Mouse (Mus musculus) heart, adult 2 months (tissue): ENCODE results near the gene Tnfsf9. TPM values are rescaled to one million over a fixed set of nuclear protein-coding genes. Genes with fewer than 3 reads are reported as not detected.

ENCODE experiments used
- DNase-seq, 2 experiments: peaks; one replicate each; pipeline ENCODE4 v3.0.0; 2021
- H3K27ac ChIP-seq: fragments of 200-600 bp; 2 replicates; pipeline ENCODE4 v1.8.1; 2022
- H3K27me3 ChIP-seq: fragments of 200-500 bp; 2 replicates; pipeline ENCODE4 v1.6.1; 2012; ENCODE audit warnings: mild to moderate bottlenecking, low read length, inconsistent platforms, mixed read lengths; ENCODE audit not compliant: control insufficient read depth, insufficient read depth
- H3K36me3 ChIP-seq: fragments of 200-500 bp; 2 replicates; pipeline ENCODE4 v1.6.1; 2012; ENCODE audit warnings: low read length, inconsistent platforms; ENCODE audit not compliant: control insufficient read depth, insufficient read depth
- H3K4me1 ChIP-seq: fragments of 200-500 bp; 2 replicates; pipeline ENCODE4 v1.6.1; 2011; ENCODE audit warnings: low read length; ENCODE audit not compliant: control insufficient read depth, insufficient read depth
- H3K4me3 ChIP-seq: fragments of 200-600 bp; 2 replicates; pipeline ENCODE4 v1.8.1; 2022
- H3K79me2 ChIP-seq: fragments of 200-500 bp; replicated peaks from 2 replicates; pipeline ENCODE4 v1.6.1; 2012; ENCODE audit warnings: mild to moderate bottlenecking, inconsistent platforms, low read length, moderate library complexity, mixed read lengths; ENCODE audit not compliant: control insufficient read depth, insufficient read depth
- H3K9ac ChIP-seq: fragments of 200-500 bp; 2 replicates; pipeline ENCODE4 v1.6.1; 2012; ENCODE audit warnings: low read depth, mild to moderate bottlenecking, control low read depth, inconsistent platforms, low read length, mixed read lengths
- CTCF ChIP-seq: fragments of 200-600 bp; IDR thresholded peaks from 2 replicates; pipeline ENCODE4 v1.8.1; 2022; ENCODE audit warnings: antibody characterized with exemption, mild to moderate bottlenecking, moderate library complexity
- EP300 ChIP-seq: fragments of 200-500 bp; IDR thresholded peaks from 2 replicates; pipeline ENCODE4 v1.6.1; 2011; ENCODE audit warnings: low read depth, low read length, control low read depth; ENCODE audit not compliant: insufficient read depth
- POLR2A ChIP-seq: fragments of 200-500 bp; IDR thresholded peaks from 2 replicates; pipeline ENCODE4 v1.6.1; 2011; ENCODE audit warnings: mild to moderate bottlenecking, low read depth, low read length, control low read depth; ENCODE audit not compliant: insufficient read depth
- WGBS: fragments of 180-500 bp; shearing (Covaris S2); methylation state at CpG from one replicate; pipeline ENCODE4 v1.1.7; 2018; 5-methylcytosine and 5-hydroxymethylcytosine counted together
- intact Hi-C: fragments of 180-260 bp; cut with DNase I; formaldehyde crosslinking; loops from one replicate; pipeline ENCODE4 v1.15.1; 2025
- polyA plus RNA-seq: library from polyadenylated mRNA; depleted of rRNA; stranded (reverse); fragments of >200 nt; gene quantifications from 2 replicates; pipeline ENCODE4 v1.2.3, GENCODE M21; 2012; rRNA removed
- total RNA-seq, 2 experiments: library from RNA; stranded (reverse); gene quantifications; 2 replicates each; pipeline ENCODE4 v1.2.3; 2021

Tnfsf9 gene
- total and polyA plus RNA-seq, 3 experiments = 0.26 to 1.2 (median 0.80) TPM

GRCm38 (mm10) chr17:57143704-57144103, 38.6 kb downstream of the Tnfsf9 start:
- no peak overlapping the region for H3K27ac ChIP-seq
- no peaks in the 10 kb centered on the region for H3K4me1 ChIP-seq
- H3K27me3 ChIP-seq = peaks cover 4% of the 10 kb centered on the region; the same call in 1 of the 2 replicates
- intact Hi-C loops = no loop called here
- no peak overlapping the region for H3K4me3 ChIP-seq
- H3K79me2 ChIP-seq = no peaks in the 10 kb centered on the region
- H3K36me3 ChIP-seq = no peaks in the 10 kb centered on the region
- no peak overlapping the region for H3K9ac ChIP-seq
- TF ChIP-seq EP300 = no peak
- TF ChIP-seq POLR2A = no peak
- no peak for TF ChIP-seq CTCF
- WGBS = 60% methylated on average over 3 of the region's 3 CpGs
- DNase-seq = no peak

- H3K9ac ChIP-seq = no peak overlapping the region
- 79% methylated on average over 1 of the region's 1 CpGs for WGBS
- no peak for TF ChIP-seq POLR2A
- TF ChIP-seq EP300 = no peak
- TF ChIP-seq CTCF = no peak
- H3K36me3 ChIP-seq = no peaks in the 10 kb centered on the region
- no peak overlapping the region for H3K27ac ChIP-seq
- peaks cover 7% of the 10 kb centered on the region for H3K27me3 ChIP-seq
- H3K79me2 ChIP-seq = no peaks in the 10 kb centered on the region
- intact Hi-C loops = no loop called here
- H3K4me3 ChIP-seq = no peak overlapping the region
- no peak for DNase-seq
- no peaks in the 10 kb centered on the region for H3K4me1 ChIP-seq
Measured at GRCm38 (mm10) chr17:57145115-57145514, 40.0 kb downstream of the Tnfsf9 start.

GRCm38 (mm10) chr17:57148343-57148742, 43.2 kb downstream of the Tnfsf9 start:
- DNase-seq = no peak
- no peak overlapping the region for H3K4me3 ChIP-seq
- H3K27me3 ChIP-seq = peaks cover 11% of the 10 kb centered on the region
- H3K79me2 ChIP-seq = no peaks in the 10 kb centered on the region
- 66% methylated on average over 4 of the region's 4 CpGs for WGBS
- H3K36me3 ChIP-seq = no peaks in the 10 kb centered on the region
- H3K27ac ChIP-seq = no peak overlapping the region
- no peak overlapping the region for H3K9ac ChIP-seq
- intact Hi-C loops = no loop called here
- TF ChIP-seq EP300 = no peak
- no peak for TF ChIP-seq POLR2A
- no peak for TF ChIP-seq CTCF
- no peaks in the 10 kb centered on the region for H3K4me1 ChIP-seq

DNA sequence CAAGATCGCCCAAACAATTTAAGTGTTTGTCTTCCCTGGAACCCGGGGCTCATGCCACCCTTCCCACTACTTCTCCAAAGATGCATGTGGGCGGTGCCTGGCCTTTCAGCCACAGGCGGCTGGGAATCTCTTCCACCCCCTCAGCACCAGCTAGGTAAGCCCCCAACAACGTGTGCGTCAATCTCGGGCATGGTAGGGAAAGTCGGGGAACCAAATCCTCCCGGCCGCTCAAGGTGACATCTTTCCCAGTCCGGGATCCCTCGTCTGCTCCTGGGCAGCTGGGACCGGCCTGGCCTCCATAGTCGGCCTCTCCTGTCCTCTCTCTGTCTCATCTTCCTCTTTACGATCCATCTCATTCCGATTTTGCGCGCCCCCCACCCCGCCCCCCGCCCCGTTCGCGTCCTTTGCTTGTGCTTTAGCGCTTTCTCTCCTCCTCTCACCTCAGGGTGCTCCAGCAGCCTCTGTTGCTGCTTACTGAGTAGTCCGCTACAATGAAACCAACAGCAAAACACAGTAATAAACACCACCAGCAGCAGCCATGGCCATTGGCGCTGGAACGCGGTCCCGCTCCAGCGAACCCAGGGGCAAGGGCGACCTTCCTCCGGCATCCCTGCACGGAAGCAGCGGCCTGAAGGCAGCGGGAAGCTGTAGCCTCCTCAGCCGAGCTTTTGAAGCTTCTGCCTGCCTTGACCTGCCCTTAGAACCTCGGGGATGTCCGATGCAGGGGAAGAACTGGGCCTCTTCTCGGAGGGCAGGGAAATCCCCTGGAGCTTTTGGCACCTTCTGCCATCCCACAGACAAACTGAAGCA, 44.1 kb downstream of the Tnfsf9 start, which contains the start of gene Cd70:
Gene Cd70 (minus strand): TSS at position 784 of the 810 bp plus-strand sequence.
- H3K36me3 ChIP-seq = no peaks in the 10 kb centered on the region
- no peak within 1 kb of the TSS for H3K4me3 ChIP-seq
- intact Hi-C loops = no loop called here
- no peak for DNase-seq
- H3K27me3 ChIP-seq = peaks cover 11% of the 10 kb centered on the region
- H3K79me2 ChIP-seq = no peaks in the 10 kb centered on the region
- WGBS = 4% methylated on average over 39 of the region's 39 CpGs
- TF ChIP-seq EP300 = no peak
- no peak for TF ChIP-seq CTCF
- TF ChIP-seq POLR2A = no peak
- no peaks in the 10 kb centered on the region for H3K4me1 ChIP-seq
- H3K9ac ChIP-seq = no peak within 1 kb of the TSS
- no peak within 1 kb of the TSS for H3K27ac ChIP-seq

DNA sequence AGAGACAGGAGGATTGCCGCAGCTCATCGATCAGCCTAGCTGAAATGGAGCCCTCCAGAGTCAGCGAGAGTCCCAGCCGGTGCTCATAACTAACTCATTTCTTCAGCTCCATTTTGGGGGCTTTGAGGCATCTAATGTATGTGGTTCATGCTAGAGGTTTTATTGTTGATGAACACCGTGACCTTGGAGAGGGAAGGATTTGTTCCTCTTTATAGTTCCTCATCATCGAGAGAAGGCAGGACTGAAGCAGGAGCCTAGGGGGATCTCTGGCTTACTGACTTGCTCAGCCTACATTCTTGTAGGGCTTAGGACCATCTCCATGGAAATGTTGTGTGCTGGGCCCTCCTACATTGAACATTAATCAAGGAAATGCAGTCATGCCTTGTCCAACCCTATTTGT, 47.9 kb downstream of the Tnfsf9 start:
- WGBS = 88% methylated on average over 6 of the region's 6 CpGs
- no peak for DNase-seq
- intact Hi-C loops = no loop called here
- no peaks in the 10 kb centered on the region for H3K4me1 ChIP-seq
- no peak overlapping the region for H3K4me3 ChIP-seq
- no peaks in the 10 kb centered on the region for H3K79me2 ChIP-seq
- H3K27me3 ChIP-seq = peaks cover 7% of the 10 kb centered on the region; the same call in 1 of the 2 replicates
- TF ChIP-seq POLR2A (no peak), EP300 (no peak), CTCF (no peak)
- no peaks in the 10 kb centered on the region for H3K36me3 ChIP-seq
- H3K27ac ChIP-seq = no peak overlapping the region
- H3K9ac ChIP-seq = no peak overlapping the region

DNA sequence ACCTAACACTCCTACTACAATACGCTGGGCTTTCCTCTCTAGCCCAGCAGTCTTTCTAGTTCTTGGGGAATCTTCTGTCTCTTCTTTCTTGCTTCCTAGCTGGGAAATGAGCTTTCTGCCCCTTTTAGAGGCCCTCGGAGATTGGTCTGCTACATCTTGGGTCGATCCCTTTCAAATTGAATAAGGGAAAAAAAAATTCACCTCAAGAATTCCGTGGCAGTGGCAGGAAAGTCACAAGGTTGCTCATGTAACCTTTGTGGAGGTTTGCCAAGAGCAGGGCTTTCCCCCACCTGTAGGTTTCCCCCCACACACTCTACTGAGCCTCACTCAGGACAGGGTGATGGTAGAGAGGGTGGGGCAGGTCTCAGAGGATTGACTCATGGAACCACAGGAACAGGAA, 48.7 kb downstream of the Tnfsf9 start:
- no peak overlapping the region for H3K4me3 ChIP-seq
- WGBS = 76% methylated on average over 4 of the region's 4 CpGs
- DNase-seq = no peak
- intact Hi-C loops = no loop called here
- H3K9ac ChIP-seq = no peak overlapping the region
- no peaks in the 10 kb centered on the region for H3K79me2 ChIP-seq
- TF ChIP-seq EP300 (no peak), CTCF (no peak), POLR2A (no peak)
- H3K4me1 ChIP-seq = no peaks in the 10 kb centered on the region
- H3K27me3 ChIP-seq = peaks cover 7% of the 10 kb centered on the region; the same call in 1 of the 2 replicates
- no peak overlapping the region for H3K27ac ChIP-seq
- H3K36me3 ChIP-seq = no peaks in the 10 kb centered on the region

Other genes with a start within 250 kb of the Tnfsf9 start
- not detected for gene Acsbg2, start 230.9 kb upstream of the Tnfsf9 start, total RNA-seq
- 0.04 and 0.09 TPM in 2 replicates for gene Acsbg2, start 230.9 kb upstream of the Tnfsf9 start, polyA plus RNA-seq
- gene 1700061G19Rik, start 229.8 kb upstream of the Tnfsf9 start, total RNA-seq = not detected
- 0.04 TPM in 1 of 2 replicates, not detected in the other for gene 1700061G19Rik, start 229.8 kb upstream of the Tnfsf9 start, polyA plus RNA-seq
- gene Mllt1, start 169.9 kb upstream of the Tnfsf9 start, total RNA-seq = 10 to 100 TPM; 25.3 to 27.2 TPM
- 27.2 and 31.4 TPM in 2 replicates for gene Mllt1, start 169.9 kb upstream of the Tnfsf9 start, polyA plus RNA-seq
- gene Acer1, start 123.2 kb upstream of the Tnfsf9 start, total RNA-seq = not detected
- not detected in 2 replicates for gene Acer1, start 123.2 kb upstream of the Tnfsf9 start, polyA plus RNA-seq
- 10 to 100 TPM; 72.1 to 84.9 TPM for gene Clpp, start 115.0 kb upstream of the Tnfsf9 start, total RNA-seq
- 150 and 155 TPM in 2 replicates for gene Clpp, start 115.0 kb upstream of the Tnfsf9 start, polyA plus RNA-seq
- 10 to 100 TPM; 65.3 to 72.8 TPM for gene Alkbh7, start 108.0 kb upstream of the Tnfsf9 start, total RNA-seq
- 74.5 and 90.8 TPM in 2 replicates for gene Alkbh7, start 108.0 kb upstream of the Tnfsf9 start, polyA plus RNA-seq
- gene Pspn, start 105.3 kb upstream of the Tnfsf9 start, total RNA-seq = not detected
- not detected in 2 replicates for gene Pspn, start 105.3 kb upstream of the Tnfsf9 start, polyA plus RNA-seq
- 10 to 100 TPM; 20.7 TPM for gene Gtf2f1, start 94.0 kb upstream of the Tnfsf9 start, total RNA-seq
- gene Gtf2f1, start 94.0 kb upstream of the Tnfsf9 start, polyA plus RNA-seq = 12.3 and 14.3 TPM in 2 replicates
- under 1 TPM in 1 of 2 experiments, not detected in 1; 0.18 TPM for gene Gm17949, start 93.9 kb upstream of the Tnfsf9 start, total RNA-seq
- gene Gm17949, start 93.9 kb upstream of the Tnfsf9 start, polyA plus RNA-seq = not detected in 2 replicates
- 10 to 100 TPM; 42.6 to 44.5 TPM for gene Khsrp, start 73.8 kb upstream of the Tnfsf9 start, total RNA-seq
- gene Khsrp, start 73.8 kb upstream of the Tnfsf9 start, polyA plus RNA-seq = 35.7 and 36.5 TPM in 2 replicates
- gene Slc25a41, start 63.7 kb upstream of the Tnfsf9 start, total RNA-seq = not detected
- gene Slc25a41, start 63.7 kb upstream of the Tnfsf9 start, polyA plus RNA-seq = 0.18 TPM in 1 of 2 replicates, not detected in the other
- not detected for gene Crb3, start 46.2 kb upstream of the Tnfsf9 start, total RNA-seq
- 0.26 and 1.2 TPM in 2 replicates for gene Crb3, start 46.2 kb upstream of the Tnfsf9 start, polyA plus RNA-seq
- 10 to 100 TPM; 63.5 to 70.9 TPM for gene Slc25a23, start 45.5 kb upstream of the Tnfsf9 start, total RNA-seq
- 67.5 and 72.4 TPM in 2 replicates for gene Slc25a23, start 45.5 kb upstream of the Tnfsf9 start, polyA plus RNA-seq
- gene Dennd1c, start 26.8 kb upstream of the Tnfsf9 start, total RNA-seq = 1 to 10 TPM; 1.1 to 2.0 TPM
- 5.1 and 6.0 TPM in 2 replicates for gene Dennd1c, start 26.8 kb upstream of the Tnfsf9 start, polyA plus RNA-seq
- 1 to 10 TPM; 1.5 to 2.7 TPM for gene Tubb4a, start 17.5 kb upstream of the Tnfsf9 start, total RNA-seq
- 4.0 and 6.1 TPM in 2 replicates for gene Tubb4a, start 17.5 kb upstream of the Tnfsf9 start, polyA plus RNA-seq
- not detected for gene Cd70, start 44.5 kb downstream of the Tnfsf9 start, total RNA-seq
- gene Cd70, start 44.5 kb downstream of the Tnfsf9 start, polyA plus RNA-seq = not detected in 2 replicates
- gene Tnfsf14, start 88.9 kb downstream of the Tnfsf9 start, total RNA-seq = under 1 TPM; 0.11 to 0.13 TPM
- 0.18 TPM in 2 replicates for gene Tnfsf14, start 88.9 kb downstream of the Tnfsf9 start, polyA plus RNA-seq
- 10 to 100 TPM; 91.5 to 91.6 TPM for gene C3, start 122.8 kb downstream of the Tnfsf9 start, total RNA-seq
- 119 and 160 TPM in 2 replicates for gene C3, start 122.8 kb downstream of the Tnfsf9 start, polyA plus RNA-seq
- 10 to 100 TPM; 27.8 to 32.7 TPM for gene Gpr108, start 143.1 kb downstream of the Tnfsf9 start, total RNA-seq
- 37.9 and 48.3 TPM in 2 replicates for gene Gpr108, start 143.1 kb downstream of the Tnfsf9 start, polyA plus RNA-seq
- gene Trip10, start 144.1 kb downstream of the Tnfsf9 start, total RNA-seq = 100 to 1,000 TPM; 107 to 128 TPM
- 69.0 and 83.2 TPM in 2 replicates for gene Trip10, start 144.1 kb downstream of the Tnfsf9 start, polyA plus RNA-seq
- 1 to 10 TPM; 1.9 to 2.2 TPM for gene Vav1, start 173.8 kb downstream of the Tnfsf9 start, total RNA-seq
- 1.8 and 2.0 TPM in 2 replicates for gene Vav1, start 173.8 kb downstream of the Tnfsf9 start, polyA plus RNA-seq